Mouse (Mus musculus) myocyte (in vitro differentiated cells): ENCODE measurements around the gene Taf11.

Experiments
- POLR2A ChIP-seq: IDR thresholded peaks from one replicate; pipeline ENCODE4 v1.6.1; 2011; ENCODE audit warnings: low read depth, mild to moderate bottlenecking, control low read depth, moderate library complexity; ENCODE audit not compliant: insufficient read length
- TCF12 ChIP-seq: IDR thresholded peaks from one replicate; pipeline ENCODE4 v1.6.1; 2011; ENCODE audit warnings: mild to moderate bottlenecking, control low read depth; ENCODE audit not compliant: poor library complexity, insufficient read depth, severe bottlenecking

DNA sequence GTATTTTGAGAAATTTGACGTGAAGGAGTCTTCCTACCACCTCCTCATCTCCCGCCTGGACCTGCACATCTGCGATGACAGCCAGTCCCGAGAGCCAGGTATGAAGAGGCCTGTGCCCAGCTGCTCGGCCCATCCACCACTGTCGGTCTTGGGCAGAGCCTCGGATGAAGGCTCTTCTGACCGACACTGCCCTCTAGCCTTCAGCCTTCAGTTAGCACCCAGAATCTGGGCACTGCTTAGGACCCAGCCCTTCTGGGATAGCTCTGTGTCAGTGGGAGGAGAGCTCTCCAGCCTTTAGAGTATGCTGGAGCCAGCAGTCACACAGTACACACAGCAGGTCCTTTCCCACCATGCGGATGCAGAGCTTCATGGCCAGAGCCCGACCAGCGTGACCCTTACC lies 28.1 kb downstream of the Taf11 start:
- TF ChIP-seq POLR2A (no peak), TCF12 (no peak)
